Mouse (Mus musculus) MEL (cell line): ENCODE data around the gene Pank1. TPM values are rescaled to one million over a fixed set of nuclear protein-coding genes. Genes with fewer than 3 reads are reported as not detected.

Source experiments
- DNase-seq: peaks from one replicate; pipeline ENCODE4 v3.0.0; 2011; ENCODE audit warnings: low read depth, low spot score
- H3K27ac ChIP-seq: 2 replicates; pipeline ENCODE4 v1.5.1; 2012; ENCODE audit warnings: low read depth, mild to moderate bottlenecking, control low read depth, low read length, moderate library complexity; ENCODE audit not compliant: control insufficient read depth
- H3K27me3 ChIP-seq, 2 experiments: fragments of 150-350 bp in 1 of 2; sonication (generic) in 1 of 2; 2 replicates each; pipeline ENCODE4 v1.6.1; 2012; ENCODE audit warnings: low read length in 2 of 2, mild to moderate bottlenecking in 2 of 2, improper control_type of control experiment in 1 of 2, moderate library complexity in 1 of 2; ENCODE audit not compliant: insufficient read depth in 2 of 2, control insufficient read depth in 1 of 2
- H3K36me3 ChIP-seq, 2 experiments: 2 replicates each; pipeline ENCODE4 v1.6.1; 2012 to 2014; ENCODE audit warnings: low read length in 2 of 2, improper control_type of control experiment in 1 of 2, inconsistent platforms in 1 of 2, mild to moderate bottlenecking in 1 of 2; ENCODE audit not compliant: insufficient read depth in 2 of 2, control insufficient read depth in 1 of 2
- H3K4me1 ChIP-seq, 2 experiments: fragments of 150-350 bp in 1 of 2; sonication (generic) in 1 of 2; 2 replicates each; pipeline ENCODE4 v1.6.1; 2012; ENCODE audit warnings: low read length in 2 of 2, improper control_type of control experiment in 1 of 2, mild to moderate bottlenecking in 1 of 2; ENCODE audit not compliant: insufficient read depth in 2 of 2, control insufficient read depth in 1 of 2
- H3K4me3 ChIP-seq, 2 experiments: fragments of 150-350 bp in 1 of 2; sonication (generic) in 1 of 2; 2 replicates each; pipeline ENCODE4 v1.5.1; 2012; ENCODE audit warnings: low read depth in 2 of 2, low read length in 2 of 2, mild to moderate bottlenecking in 2 of 2, moderate library complexity in 2 of 2, control low read depth in 1 of 2, improper control_type of control experiment in 1 of 2; ENCODE audit not compliant: control insufficient read depth in 1 of 2, insufficient read depth in 1 of 2
- H3K79me2 ChIP-seq: 2 replicates; pipeline ENCODE4 v1.6.1; 2012; ENCODE audit warnings: mild to moderate bottlenecking, low read length, moderate library complexity; ENCODE audit not compliant: control insufficient read depth, poor library complexity, insufficient read depth
- H3K9ac ChIP-seq: 2 replicates; pipeline ENCODE4 v1.6.1; 2012; ENCODE audit warnings: low read depth, mild to moderate bottlenecking, control low read depth, low read length, moderate library complexity; ENCODE audit not compliant: control insufficient read depth, poor library complexity, severe bottlenecking
- H3K9me3 ChIP-seq: fragments of 150-350 bp; sonication (generic); replicated peaks from 2 replicates; pipeline ENCODE4 v1.6.1; 2012; ENCODE audit warnings: mild to moderate bottlenecking, low read length, improper control_type of control experiment, moderate library complexity; ENCODE audit not compliant: insufficient read depth
- BHLHE40 ChIP-seq: IDR thresholded peaks from 2 replicates; pipeline ENCODE4 v1.6.1; 2012; ENCODE audit warnings: low read depth, mild to moderate bottlenecking, inconsistent platforms, low read length, improper control_type of control experiment, borderline replicate concordance
- CHD1 ChIP-seq: IDR thresholded peaks from 2 replicates; pipeline ENCODE4 v1.6.1; 2012; ENCODE audit warnings: low read depth, mild to moderate bottlenecking, inconsistent platforms, low read length, improper control_type of control experiment
- CHD2 ChIP-seq: IDR thresholded peaks from 2 replicates; pipeline ENCODE4 v1.6.1; 2011; ENCODE audit warnings: low read length, improper control_type of control experiment
- CTCF ChIP-seq, 3 experiments: IDR thresholded peaks in 2 of 3; conservative IDR thresholded peaks in 1 of 3; 2 replicates each; pipeline ENCODE4 v1.5.1; 2011 to 2012; ENCODE audit warnings: low read length in 3 of 3, low read depth in 2 of 3, mild to moderate bottlenecking in 2 of 3, improper control_type of control experiment in 1 of 3, inconsistent platforms in 1 of 3, mixed read lengths in 1 of 3, moderate library complexity in 1 of 3; ENCODE audit not compliant: control insufficient read depth in 1 of 3, insufficient read depth in 1 of 3, poor library complexity in 1 of 3, severe bottlenecking in 1 of 3
- GABPA ChIP-seq: IDR thresholded peaks from 2 replicates; pipeline ENCODE4 v1.6.1; 2012; ENCODE audit warnings: low read depth, mild to moderate bottlenecking, inconsistent platforms, low read length, improper control_type of control experiment, moderate library complexity
- GATA1 ChIP-seq: IDR thresholded peaks from 2 replicates; pipeline ENCODE4 v1.6.1; 2011; ENCODE audit warnings: low read depth, low read length, improper control_type of control experiment
- KAT2A ChIP-seq: conservative IDR thresholded peaks from 2 replicates; pipeline ENCODE4 v1.6.1; 2012; ENCODE audit warnings: low read depth, low read length, improper control_type of control experiment, inconsistent platforms
- MAFK ChIP-seq: IDR thresholded peaks from 2 replicates; pipeline ENCODE4 v1.6.1; 2011; ENCODE audit warnings: low read depth, mild to moderate bottlenecking, low read length, improper control_type of control experiment, borderline replicate concordance
- MAZ ChIP-seq: IDR thresholded peaks from 2 replicates; pipeline ENCODE4 v1.6.1; 2012; ENCODE audit warnings: low read depth, mild to moderate bottlenecking, inconsistent platforms, low read length, improper control_type of control experiment
- MXI1 ChIP-seq: IDR thresholded peaks from 2 replicates; pipeline ENCODE4 v1.6.1; 2011; ENCODE audit warnings: mild to moderate bottlenecking, low read depth, low read length, improper control_type of control experiment
- MYC ChIP-seq: IDR thresholded peaks from 2 replicates; pipeline ENCODE4 v1.6.1; 2011; ENCODE audit warnings: low read depth, mild to moderate bottlenecking, low read length, improper control_type of control experiment, moderate library complexity
- NELFE ChIP-seq: IDR thresholded peaks from 2 replicates; pipeline ENCODE4 v1.6.1; 2011; ENCODE audit warnings: low read depth, low read length, improper control_type of control experiment
- POLR2A ChIP-seq, 2 experiments: IDR thresholded peaks; 2 replicates each; pipeline ENCODE4 v1.6.1; 2011 to 2012; ENCODE audit warnings: low read length in 2 of 2, mild to moderate bottlenecking in 2 of 2, control low read depth in 1 of 2, improper control_type of control experiment in 1 of 2, low read depth in 1 of 2, moderate library complexity in 1 of 2; ENCODE audit not compliant: control insufficient read depth in 1 of 2, insufficient read depth in 1 of 2, poor library complexity in 1 of 2
- POLR2AphosphoS2 ChIP-seq: IDR thresholded peaks from 2 replicates; pipeline ENCODE4 v1.6.1; 2011; ENCODE audit warnings: low read length, improper control_type of control experiment
- POLR2AphosphoS5 ChIP-seq: IDR thresholded peaks from 2 replicates; pipeline ENCODE4 v1.6.1; 2012; ENCODE audit warnings: low read depth, borderline replicate concordance, mild to moderate bottlenecking, inconsistent platforms, low read length, moderate library complexity, mixed read lengths
- RCOR1 ChIP-seq: IDR thresholded peaks from 2 replicates; pipeline ENCODE4 v1.6.1; 2012; ENCODE audit warnings: low read depth, mild to moderate bottlenecking, inconsistent platforms, low read length, improper control_type of control experiment
- SIN3A ChIP-seq: IDR thresholded peaks from 2 replicates; pipeline ENCODE4 v1.6.1; 2012; ENCODE audit warnings: low read length, improper control_type of control experiment, inconsistent platforms
- SMC3 ChIP-seq: IDR thresholded peaks from 2 replicates; pipeline ENCODE4 v1.6.1; 2011; ENCODE audit warnings: low read depth, low read length, improper control_type of control experiment
- TBP ChIP-seq: IDR thresholded peaks from 2 replicates; pipeline ENCODE4 v1.8.0; 2011; ENCODE audit warnings: low read depth, low read length, improper control_type of control experiment
- ZMIZ1 ChIP-seq: IDR thresholded peaks from 2 replicates; pipeline ENCODE4 v1.6.1; 2012; ENCODE audit warnings: low read depth, mild to moderate bottlenecking, inconsistent platforms, low read length, improper control_type of control experiment, moderate library complexity
- ZNF384 ChIP-seq: IDR thresholded peaks from 2 replicates; pipeline ENCODE4 v1.6.1; 2012; ENCODE audit warnings: low read depth, mild to moderate bottlenecking, inconsistent platforms, low read length, improper control_type of control experiment
- polyA plus RNA-seq, 2 experiments: library from polyadenylated mRNA; stranded (reverse) in 1 of 2; unstranded in 1 of 2; fragments of >175 nt in 1 of 2; fragments of >200 nt in 1 of 2; gene quantifications; 2 replicates each; pipeline versions ENCODE4 v1.2.1 to v1.2.4; 2012; ENCODE audit warnings: low replicate concordance in 2 of 2, low read depth in 1 of 2; ENCODE audit not compliant: insufficient read length in 2 of 2, insufficient read depth in 1 of 2, missing spikeins in 1 of 2
- total RNA-seq: library from RNA; depleted of rRNA; stranded (reverse); fragments of 300-350 nt; gene quantifications from 2 replicates; pipeline ENCODE4 v1.2.3, GENCODE M21; 2012

The Pank1 gene
- total and polyA plus RNA-seq, 3 experiments, result 7.2 to 7.6 TPM; not detected in 1

DNA sequence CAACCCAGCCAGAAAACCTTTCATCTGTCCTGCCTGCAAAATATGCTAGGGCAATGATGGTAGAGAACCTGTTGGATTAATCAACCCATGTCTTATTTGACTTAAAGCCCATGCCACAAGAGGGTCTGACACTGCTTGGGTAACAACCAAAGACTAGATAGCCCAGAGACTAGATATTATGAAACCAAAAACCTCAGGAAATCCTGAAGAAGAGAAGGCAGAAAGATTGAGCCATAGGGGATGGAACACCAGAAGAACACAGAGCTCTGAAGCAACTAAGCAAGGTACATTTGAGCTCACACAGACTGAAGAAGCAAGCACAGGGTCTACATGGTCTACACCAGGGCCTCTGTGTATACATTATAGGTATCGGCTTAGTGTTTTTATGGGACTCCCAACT is 100.3 kb downstream of the Pank1 start:
- no peaks in the 10 kb centered on the region for H3K79me2 ChIP-seq
- no peaks in the 10 kb centered on the region for H3K27me3 ChIP-seq
- no peaks in the 10 kb centered on the region for H3K4me1 ChIP-seq
- H3K36me3 ChIP-seq, result no peaks in the 10 kb centered on the region
- no peak overlapping the region for H3K9ac ChIP-seq
- no peak for TF ChIP-seq ZNF384
- TF ChIP-seq CTCF (IDR thresholded peaks at IDR 0.05 in 2 of 3, conservative IDR thresholded peaks at IDR 0.05 in 1 of 3; ENCODE audit: control insufficient read depth in 1 of 3, insufficient read depth in 1 of 3, low read depth in 2 of 3, low read length in 3 of 3, poor library complexity in 1 of 3, severe bottlenecking in 1 of 3), result no peak
- no peak for TF ChIP-seq RCOR1
- TF ChIP-seq GATA1, result no peak
- no peak for TF ChIP-seq MAFK
- no peak for TF ChIP-seq MYC
- no peak for TF ChIP-seq MAZ
- TF ChIP-seq POLR2A (IDR thresholded peaks at IDR 0.05; ENCODE audit: control insufficient read depth in 1 of 2, insufficient read depth in 1 of 2, low read depth in 1 of 2, low read length in 2 of 2, poor library complexity in 1 of 2), result no peak
- TF ChIP-seq POLR2AphosphoS2, result no peak
- no peak for TF ChIP-seq POLR2AphosphoS5
- no peak for TF ChIP-seq SIN3A
- no peak for TF ChIP-seq GABPA
- TF ChIP-seq CHD2, result no peak
- TF ChIP-seq ZMIZ1, result no peak
- TF ChIP-seq SMC3, result no peak
- no peak for TF ChIP-seq TBP
- TF ChIP-seq KAT2A, result no peak
- no peak for TF ChIP-seq NELFE
- no peak for TF ChIP-seq CHD1
- no peaks in the 10 kb centered on the region for H3K9me3 ChIP-seq
- H3K4me3 ChIP-seq, result no peak overlapping the region
- no peak overlapping the region for H3K27ac ChIP-seq
- DNase-seq, result no peak

DNA sequence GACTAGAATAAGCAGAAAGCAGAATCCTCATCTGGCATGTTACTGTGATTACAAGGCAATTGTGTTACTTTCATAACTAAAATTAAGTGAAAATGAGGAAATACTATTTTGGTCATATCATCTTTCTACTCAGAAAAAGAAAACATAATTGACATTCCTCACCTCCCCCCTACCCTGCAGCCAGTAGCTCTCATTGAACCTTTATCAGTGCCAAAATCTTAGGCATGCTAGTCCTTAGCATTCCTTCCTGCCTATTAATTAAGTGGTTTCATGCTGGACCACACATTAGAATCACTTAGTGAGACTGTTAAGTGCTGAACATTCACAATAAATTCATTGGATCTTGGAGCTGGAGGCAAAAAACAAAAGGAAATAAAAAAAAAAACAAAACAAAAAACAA is 101.2 kb downstream of the Pank1 start:
- Histone ChIP-seq H3K27me3 (no peaks in the 10 kb centered on the region), H3K9ac (no peak overlapping the region), H3K4me1 (no peaks in the 10 kb centered on the region), H3K9me3 (no peaks in the 10 kb centered on the region), H3K36me3 (no peaks in the 10 kb centered on the region), H3K27ac (no peak overlapping the region), H3K4me3 (no peak overlapping the region), H3K79me2 (no peaks in the 10 kb centered on the region)
- no peak for TF ChIP-seq MXI1
- TF ChIP-seq RCOR1, result no peak
- TF ChIP-seq MYC, result no peak
- TF ChIP-seq MAZ, result no peak
- TF ChIP-seq CHD2, result no peak
- no peak for TF ChIP-seq SMC3
- no peak for TF ChIP-seq BHLHE40
- TF ChIP-seq CHD1, result no peak
- DNase-seq, result no peak
